Mouse (Mus musculus) adrenal gland, adult 8-10 months (tissue): Measurements from ENCODE around the gene Tsc22d3. TPM values are rescaled to one million over a fixed set of nuclear protein-coding genes. Genes with fewer than 3 reads are reported as not detected.
"Not testable (repeated sequence)": the region's sequence is repeated elsewhere in the genome, so short reads cannot be mapped to it uniquely, and the experiment has no call there.

Experiments used
- DNase-seq: peaks from one replicate; pipeline ENCODE4 v3.0.0; 2022
- total RNA-seq, 4 experiments: library from RNA; stranded (reverse); gene quantifications; 2 replicates each; pipeline ENCODE4 v1.2.4; 2022

Tsc22d3 gene
- total RNA-seq, 4 experiments from 2014 or later = 95.1 to 116 (median 103) TPM

- no peak for DNase-seq
Measured at GRCm38 (mm10) chrX:140565212-140565611, 35.2 kb downstream of the Tsc22d3 start.

GRCm38 (mm10) chrX:140564777-140565176 lies 35.7 kb downstream of the Tsc22d3 start:
- DNase-seq = peak; percentile 52

GRCm38 (mm10) chrX:140558176-140558844 lies 42.1 kb downstream of the Tsc22d3 start:
- DNase-seq = peak; percentile 71

- DNase-seq = no peak
Measured at GRCm38 (mm10) chrX:140555965-140556364, 44.5 kb downstream of the Tsc22d3 start.

GRCm38 (mm10) chrX:140555423-140555822 lies 45.0 kb downstream of the Tsc22d3 start:
- DNase-seq = no peak

- DNase-seq = no peak
Measured at GRCm38 (mm10) chrX:140547660-140548419, 52.6 kb downstream of the Tsc22d3 start.

GRCm38 (mm10) chrX:140544737-140545136 lies 55.7 kb downstream of the Tsc22d3 start:
- DNase-seq = no peak

- DNase-seq = peak; percentile 85
Measured at GRCm38 (mm10) chrX:140542938-140543673, 57.4 kb downstream of the Tsc22d3 start.

GRCm38 (mm10) chrX:140542474-140542845 lies 58.0 kb downstream of the Tsc22d3 start:
- DNase-seq = no peak

- DNase-seq = no peak
Measured at GRCm38 (mm10) chrX:140541711-140542473, 58.6 kb downstream of the Tsc22d3 start.

- DNase-seq = no peak
Measured at GRCm38 (mm10) chrX:140540500-140541114, 59.9 kb downstream of the Tsc22d3 start.

- not testable (repeated sequence) for DNase-seq
Measured at GRCm38 (mm10) chrX:140539831-140540230, 60.6 kb downstream of the Tsc22d3 start.

- DNase-seq = no peak
Measured at GRCm38 (mm10) chrX:140539111-140539680, 61.3 kb downstream of the Tsc22d3 start.

GRCm38 (mm10) chrX:140538649-140539048 lies 61.8 kb downstream of the Tsc22d3 start:
- DNase-seq = no peak

GRCm38 (mm10) chrX:140537662-140538061 lies 62.8 kb downstream of the Tsc22d3 start:
- no peak for DNase-seq

- no peak for DNase-seq
Measured at GRCm38 (mm10) chrX:140535487-140535886, 65.0 kb downstream of the Tsc22d3 start.

GRCm38 (mm10) chrX:140534306-140534705 lies 66.2 kb downstream of the Tsc22d3 start:
- no peak for DNase-seq

GRCm38 (mm10) chrX:140532325-140532724 lies 68.1 kb downstream of the Tsc22d3 start:
- DNase-seq = no peak

- DNase-seq = no peak
Measured at GRCm38 (mm10) chrX:140531356-140531755, 69.1 kb downstream of the Tsc22d3 start.

- no peak for DNase-seq
Measured at GRCm38 (mm10) chrX:140530632-140531031, 69.8 kb downstream of the Tsc22d3 start.

- no peak for DNase-seq
Measured at GRCm38 (mm10) chrX:140529074-140529561, 71.3 kb downstream of the Tsc22d3 start.
